Mouse (Mus musculus) heart, adult 11 months (tissue): ENCODE results near the gene Tor1b.

Source experiments
- DNase-seq: peaks from one replicate; pipeline ENCODE4 v3.0.0; 2022

The Tor1b gene

GRCm38 (mm10) chr2:30995432-30995996 lies 42.8 kb downstream of the Tor1b start:
- peak; percentile 96 for DNase-seq

DNA sequence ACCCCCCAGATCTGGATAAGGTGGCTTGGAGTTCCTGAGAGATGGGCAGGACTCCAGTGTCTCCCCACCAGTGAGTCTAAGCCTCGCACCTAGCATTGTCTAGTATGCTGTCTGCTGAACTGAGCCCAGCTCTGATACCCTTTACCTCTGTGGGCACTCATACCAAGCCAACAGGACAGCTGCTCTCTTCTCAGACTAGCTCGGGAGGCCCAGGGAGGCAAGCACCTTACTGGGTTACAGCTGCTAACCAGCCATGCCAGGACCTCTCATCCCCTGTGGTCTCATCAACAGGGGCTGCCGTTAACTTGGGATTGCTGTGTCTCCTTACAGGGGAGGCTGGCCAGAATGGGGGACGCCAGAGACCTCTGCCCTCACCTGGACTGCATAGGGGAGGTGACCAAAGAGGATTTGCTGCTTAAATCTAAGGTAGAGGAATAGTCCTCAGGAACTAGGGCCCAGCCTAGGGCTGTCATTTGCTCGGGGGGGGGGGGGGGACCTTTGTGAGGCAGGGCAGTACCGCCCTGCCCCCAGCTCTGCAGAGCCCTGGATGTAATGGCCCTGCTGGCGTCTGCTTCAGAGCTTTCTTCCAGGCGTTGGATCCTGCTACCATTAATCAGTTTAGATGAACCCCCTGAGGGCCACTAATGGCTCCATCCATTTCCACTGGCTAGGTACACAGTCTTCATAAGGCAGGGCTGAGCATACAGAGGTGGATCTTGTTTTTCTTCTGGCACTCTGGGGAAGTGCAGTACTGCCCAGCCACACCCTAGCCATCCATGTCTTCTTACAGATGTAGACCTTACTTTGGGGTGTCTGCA lies 45.9 kb downstream of the Tor1b start:
- DNase-seq, result no peak

- no peak for DNase-seq
Observed at GRCm38 (mm10) chr2:31002857-31003256, 50.1 kb downstream of the Tor1b start.

- DNase-seq, result no peak
Observed at GRCm38 (mm10) chr2:31005453-31005852, 52.7 kb downstream of the Tor1b start.

- peak; percentile 98 for DNase-seq
Observed at GRCm38 (mm10) chr2:31006434-31006833, 53.7 kb downstream of the Tor1b start.

GRCm38 (mm10) chr2:31007208-31007607 lies 54.4 kb downstream of the Tor1b start:
- DNase-seq, result no peak
